Mouse (Mus musculus) hindbrain, embryonic 12.5 days (tissue): Measurements from ENCODE around the gene Rbfox1. TPM values are rescaled to one million over a fixed set of nuclear protein-coding genes. Genes with fewer than 3 reads are reported as not detected.

Experiments
- ATAC-seq: fragments of 200-750 bp; cut with Nextera tagmentation; 2 replicates; pipeline ENCODE4 v1.8.0; 2017; ENCODE audit warnings: moderate TSS enrichment; ENCODE audit not compliant: low FRiP score
- H3K27ac ChIP-seq: fragments of 300-500 bp; sonication (generic); 2 replicates; pipeline ENCODE4 v1.5.1; 2016; ENCODE audit warnings: mild to moderate bottlenecking
- H3K27me3 ChIP-seq: fragments of 300-500 bp; sonication (generic); 2 replicates; pipeline ENCODE4 v1.6.1; 2016; ENCODE audit warnings: mild to moderate bottlenecking
- H3K36me3 ChIP-seq: fragments of 300-500 bp; sonication (generic); 2 replicates; pipeline ENCODE4 v1.6.1; 2016; ENCODE audit warnings: mild to moderate bottlenecking
- H3K4me1 ChIP-seq: fragments of 300-500 bp; sonication (generic); 2 replicates; pipeline ENCODE4 v1.6.1; 2016
- H3K4me2 ChIP-seq: fragments of 300-500 bp; sonication (generic); replicated peaks from 2 replicates; pipeline ENCODE4 v1.6.1; 2016; ENCODE audit warnings: mild to moderate bottlenecking
- H3K4me3 ChIP-seq: fragments of 300-500 bp; sonication (generic); 2 replicates; pipeline ENCODE4 v1.5.1; 2016; ENCODE audit warnings: mild to moderate bottlenecking
- H3K9ac ChIP-seq: fragments of 300-500 bp; sonication (generic); 2 replicates; pipeline ENCODE4 v1.6.1; 2016; ENCODE audit warnings: mild to moderate bottlenecking, moderate library complexity
- H3K9me3 ChIP-seq: fragments of 300-500 bp; sonication (generic); replicated peaks from 2 replicates; pipeline ENCODE4 v1.6.1; 2016; ENCODE audit warnings: mild to moderate bottlenecking
- WGBS: fragments of 180-500 bp; shearing (Covaris S2); methylation state at CpG from one replicate; pipeline ENCODE4 v1.1.7; 2016; 5-methylcytosine and 5-hydroxymethylcytosine counted together
- polyA plus RNA-seq: library from polyadenylated mRNA; unstranded; fragments of >200 nt; fragmentation: Nextera tagmentation; extraction: Ambion mirVana; gene quantifications from 2 replicates; pipeline ENCODE4 v1.2.1, GENCODE M21; 2016

The Rbfox1 gene
- 50.1 and 58.9 TPM in 2 replicates for polyA plus RNA-seq

DNA sequence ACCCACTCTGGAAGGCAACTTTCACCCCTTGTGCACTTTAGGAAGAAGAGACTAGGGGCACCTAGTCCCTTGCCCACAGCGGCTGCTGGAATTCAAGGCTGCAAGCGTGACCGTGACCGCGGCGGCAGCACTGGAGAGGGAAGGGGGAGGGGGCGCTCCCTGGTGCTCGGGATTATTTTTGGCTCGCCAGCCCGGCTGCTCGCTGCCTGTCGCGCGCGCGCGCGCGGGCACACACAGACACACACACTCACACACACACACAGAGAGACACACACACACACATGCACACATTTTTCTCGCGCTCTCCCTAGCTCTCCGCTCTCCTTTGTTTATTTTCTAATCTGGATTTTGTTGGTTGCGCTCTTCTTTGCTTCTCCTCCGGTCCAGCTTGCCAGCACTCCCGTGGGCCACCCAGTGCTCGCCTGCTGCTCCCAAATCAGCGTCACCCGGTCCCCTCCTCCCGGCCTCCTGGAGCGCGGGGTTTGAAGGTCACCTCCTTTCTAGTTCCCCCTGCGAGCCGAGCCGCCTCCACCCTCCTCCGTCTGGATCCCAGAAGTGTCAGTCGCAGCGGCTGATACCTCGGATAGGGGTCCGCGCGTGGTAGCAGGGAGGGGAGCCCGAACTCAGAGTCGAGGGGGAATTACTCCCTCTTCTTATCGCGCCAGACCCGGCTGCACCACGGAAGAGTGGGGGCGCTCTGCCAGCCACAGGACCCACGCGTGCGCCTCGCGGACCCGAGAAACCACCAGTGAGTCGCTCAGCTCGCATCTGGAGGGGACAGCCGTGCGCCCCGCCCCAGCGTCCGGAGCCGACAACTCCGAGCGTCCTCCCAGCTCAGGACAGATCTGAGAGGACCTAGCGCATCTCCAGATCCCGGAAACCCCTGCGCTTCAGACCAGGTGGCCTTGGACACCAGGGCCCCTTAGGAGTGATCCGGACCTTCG, at the start of gene Rbfox1:
Gene Rbfox1, plus strand, starts transcription at position 610 of the 944 bp plus-strand sequence.
- H3K9ac ChIP-seq = peak within 1 kb of the TSS; percentile 58
- H3K27ac ChIP-seq = no peak within 1 kb of the TSS
- peak; percentile 57 for ATAC-seq
- H3K4me2 ChIP-seq = peak within 1 kb of the TSS; percentile 84
- peaks cover 10% of the 10 kb centered on the region; the same call in 1 of the 2 replicates for H3K4me1 ChIP-seq
- H3K27me3 ChIP-seq = peaks cover 40% of the 10 kb centered on the region
- H3K4me3 ChIP-seq = peak within 1 kb of the TSS; percentile 49
- under 1% methylated on average over 69 of the region's 69 CpGs for WGBS
- no peaks in the 10 kb centered on the region for H3K36me3 ChIP-seq
- no peaks in the 10 kb centered on the region for H3K9me3 ChIP-seq

GRCm38 (mm10) chr16:5836744-5837143, 48.4 kb upstream of the Rbfox1 start:
- no peaks in the 10 kb centered on the region for H3K9me3 ChIP-seq
- no peak overlapping the region for H3K27ac ChIP-seq
- WGBS = 90% methylated on average over 2 of the region's 2 CpGs
- H3K4me3 ChIP-seq = no peak overlapping the region
- H3K9ac ChIP-seq = no peak overlapping the region
- H3K36me3 ChIP-seq = no peaks in the 10 kb centered on the region
- H3K4me2 ChIP-seq = no peak overlapping the region
- H3K27me3 ChIP-seq = no peaks in the 10 kb centered on the region
- no peaks in the 10 kb centered on the region for H3K4me1 ChIP-seq
- ATAC-seq = no peak

DNA sequence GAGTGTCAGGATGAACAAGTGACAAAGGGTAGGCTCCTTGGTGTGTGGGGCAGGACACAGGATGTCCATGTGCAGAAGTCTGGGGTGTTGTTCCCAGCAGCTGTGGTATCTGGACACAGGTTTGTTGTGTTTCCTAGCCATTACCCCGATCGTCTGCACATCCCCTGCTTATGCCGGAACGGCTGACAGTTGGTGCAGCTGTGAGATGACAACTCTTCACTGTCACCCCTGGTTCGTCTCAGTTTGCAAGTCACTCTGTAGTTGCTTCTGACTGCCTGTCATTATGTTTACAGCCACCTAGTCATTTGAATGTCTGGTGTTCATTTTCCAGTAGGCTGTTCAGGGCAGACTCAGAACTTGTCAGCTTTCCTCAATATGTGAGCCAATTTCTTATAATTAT, 44.0 kb upstream of the Rbfox1 start:
- Histone ChIP-seq H3K4me1 (no peaks in the 10 kb centered on the region), H3K4me3 (no peak overlapping the region), H3K9me3 (no peaks in the 10 kb centered on the region), H3K9ac (no peak overlapping the region), H3K36me3 (no peaks in the 10 kb centered on the region), H3K27me3 (no peaks in the 10 kb centered on the region), H3K4me2 (no peak overlapping the region), H3K27ac (no peak overlapping the region)
- ATAC-seq = no peak
- WGBS = 75% methylated on average over 5 of the region's 5 CpGs

GRCm38 (mm10) chr16:5845645-5846044, 39.5 kb upstream of the Rbfox1 start:
- no peak overlapping the region for H3K9ac ChIP-seq
- H3K27me3 ChIP-seq = no peaks in the 10 kb centered on the region
- peak; percentile 72; the same call in 1 of the 2 replicates for ATAC-seq
- H3K4me3 ChIP-seq = no peak overlapping the region
- H3K36me3 ChIP-seq = no peaks in the 10 kb centered on the region
- H3K27ac ChIP-seq = no peak overlapping the region
- H3K4me1 ChIP-seq = no peaks in the 10 kb centered on the region
- 55% methylated on average over 11 of the region's 11 CpGs for WGBS
- no peaks in the 10 kb centered on the region for H3K9me3 ChIP-seq
- no peak overlapping the region for H3K4me2 ChIP-seq

GRCm38 (mm10) chr16:5853055-5853454, 32.1 kb upstream of the Rbfox1 start:
- Histone ChIP-seq H3K27me3 (no peaks in the 10 kb centered on the region), H3K4me3 (no peak overlapping the region), H3K9me3 (no peaks in the 10 kb centered on the region), H3K36me3 (no peaks in the 10 kb centered on the region), H3K27ac (0 out of 2 replicates have a peak overlapping the region, but pooled peaks have one; percentile 17), H3K4me2 (no peak overlapping the region), H3K9ac (no peak overlapping the region), H3K4me1 (no peaks in the 10 kb centered on the region)
- WGBS = 51% methylated on average over 2 of the region's 2 CpGs
- ATAC-seq = peak; percentile 40; the same call in 1 of the 2 replicates

DNA sequence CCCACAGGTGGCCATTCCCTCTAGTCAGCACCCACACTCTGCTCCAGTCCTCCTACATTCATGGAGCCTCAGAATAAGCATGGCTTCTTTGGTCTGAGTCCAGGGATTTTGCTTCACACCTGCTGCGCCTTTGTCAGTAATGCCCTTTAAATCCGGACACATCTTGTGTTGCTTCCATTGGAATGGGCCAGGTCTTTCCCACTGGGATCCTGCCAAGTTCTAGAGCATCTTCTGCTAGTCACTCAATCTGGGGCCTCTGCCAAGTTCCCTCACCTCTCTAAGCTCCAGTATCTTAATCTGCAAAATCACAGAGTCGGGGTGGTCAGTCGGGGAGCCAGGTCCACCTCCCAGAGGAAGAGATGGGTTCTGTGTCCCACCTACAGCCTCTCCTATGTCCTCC, 20.8 kb upstream of the Rbfox1 start:
- no peak overlapping the region for H3K4me2 ChIP-seq
- no peaks in the 10 kb centered on the region for H3K9me3 ChIP-seq
- 92% methylated on average over 4 of the region's 4 CpGs for WGBS
- no peak overlapping the region for H3K4me3 ChIP-seq
- ATAC-seq = no peak
- H3K4me1 ChIP-seq = no peaks in the 10 kb centered on the region
- H3K27me3 ChIP-seq = no peaks in the 10 kb centered on the region
- no peak overlapping the region for H3K27ac ChIP-seq
- no peaks in the 10 kb centered on the region for H3K36me3 ChIP-seq
- no peak overlapping the region for H3K9ac ChIP-seq

DNA sequence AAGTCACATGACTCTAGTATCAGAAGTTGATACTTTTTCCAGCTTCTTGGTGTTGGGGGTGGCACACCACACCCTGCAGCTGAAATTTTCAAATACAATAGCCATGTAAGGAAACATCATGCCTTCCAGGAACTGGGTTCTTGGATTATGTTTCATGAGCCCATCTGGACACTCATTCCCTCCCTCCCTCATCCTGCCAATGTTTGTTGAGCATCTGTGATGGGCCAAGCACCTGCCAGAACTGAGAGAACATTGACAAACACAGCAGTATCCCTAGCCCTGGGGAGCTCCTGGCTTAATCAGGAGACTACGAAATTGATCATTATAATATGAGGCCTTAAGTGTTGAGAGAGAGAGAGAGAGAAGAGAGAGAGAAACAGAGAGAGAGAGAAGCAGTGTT, 18.2 kb upstream of the Rbfox1 start:
- no peak for ATAC-seq
- H3K27me3 ChIP-seq = no peaks in the 10 kb centered on the region
- no peak overlapping the region for H3K9ac ChIP-seq
- H3K27ac ChIP-seq = no peak overlapping the region
- no peaks in the 10 kb centered on the region for H3K4me1 ChIP-seq
- no peaks in the 10 kb centered on the region for H3K36me3 ChIP-seq
- H3K4me3 ChIP-seq = no peak overlapping the region
- no peak overlapping the region for H3K4me2 ChIP-seq
- 88% methylated on average over 1 of the region's 1 CpGs for WGBS
- H3K9me3 ChIP-seq = no peaks in the 10 kb centered on the region

- Histone ChIP-seq H3K9ac (no peak overlapping the region), H3K36me3 (no peaks in the 10 kb centered on the region), H3K4me2 (no peak overlapping the region), H3K4me1 (no peaks in the 10 kb centered on the region), H3K27me3 (no peaks in the 10 kb centered on the region), H3K4me3 (no peak overlapping the region), H3K27ac (no peak overlapping the region), H3K9me3 (no peaks in the 10 kb centered on the region)
- no peak for ATAC-seq
- 70% methylated on average over 3 of the region's 3 CpGs for WGBS
These were observed 14.8 kb upstream of the Rbfox1 start for GRCm38 (mm10) chr16:5870391-5870790.

DNA sequence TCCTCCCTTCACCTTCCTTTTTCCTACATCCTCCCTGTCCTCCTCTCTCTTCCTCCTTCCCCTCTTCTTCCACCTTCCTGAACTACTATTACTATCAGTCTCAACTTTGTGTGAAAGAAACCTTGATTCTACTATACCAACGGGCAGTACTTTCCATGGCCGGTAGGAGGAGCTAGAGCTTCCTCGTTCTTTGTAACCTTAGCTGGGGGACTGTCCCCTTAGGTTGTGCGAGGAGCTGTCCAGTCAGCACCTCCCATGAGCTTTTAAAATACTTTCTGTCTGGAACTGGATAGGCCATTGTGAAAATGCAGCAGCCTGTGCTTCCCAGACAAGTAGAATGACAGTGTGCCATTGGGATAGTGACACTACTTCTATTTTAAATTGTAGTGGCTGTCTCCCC, 3.3 kb upstream of the Rbfox1 start:
- H3K9ac ChIP-seq = no peak overlapping the region
- peaks cover 10% of the 10 kb centered on the region; the same call in 1 of the 2 replicates for H3K4me1 ChIP-seq
- no peak overlapping the region for H3K27ac ChIP-seq
- H3K4me3 ChIP-seq = no peak overlapping the region
- no peaks in the 10 kb centered on the region for H3K36me3 ChIP-seq
- no peak for ATAC-seq
- 0% methylated on average over 4 of the region's 4 CpGs for WGBS
- H3K4me2 ChIP-seq = no peak overlapping the region
- H3K9me3 ChIP-seq = no peaks in the 10 kb centered on the region
- H3K27me3 ChIP-seq = peaks cover 39% of the 10 kb centered on the region

GRCm38 (mm10) chr16:5885690-5886050, 515 bp downstream of the Rbfox1 start:
- Histone ChIP-seq H3K27me3 (peaks cover 40% of the 10 kb centered on the region), H3K9me3 (no peaks in the 10 kb centered on the region), H3K9ac (peak overlapping the region; percentile 58; the same call in 1 of the 2 replicates), H3K4me3 (peak overlapping the region; percentile 49), H3K27ac (no peak overlapping the region), H3K4me2 (peak overlapping the region; percentile 84), H3K4me1 (peaks cover 10% of the 10 kb centered on the region; the same call in 1 of the 2 replicates), H3K36me3 (no peaks in the 10 kb centered on the region)
- WGBS = 8% methylated on average over 15 of the region's 15 CpGs
- no peak for ATAC-seq

DNA sequence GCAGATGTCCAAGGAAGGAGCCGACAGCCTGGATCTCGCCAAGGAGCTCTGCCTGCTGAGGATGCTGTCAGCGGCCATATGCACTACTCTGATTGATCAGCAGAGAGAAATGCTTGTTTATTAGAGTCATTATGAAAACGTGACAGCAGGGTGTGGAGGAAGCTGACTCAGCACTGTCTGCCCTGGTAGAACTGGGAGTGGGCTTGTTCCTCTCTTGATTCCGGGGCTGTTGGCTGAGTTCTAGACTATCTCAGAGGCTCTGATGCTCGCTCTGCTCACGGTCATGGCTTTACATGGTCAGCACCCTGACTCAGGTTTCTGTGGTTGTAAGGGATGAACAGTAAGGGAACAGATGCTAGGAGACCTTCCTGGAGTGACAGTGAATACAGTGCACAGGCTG, 10.4 kb downstream of the Rbfox1 start:
- Histone ChIP-seq H3K27ac (no peak overlapping the region), H3K4me3 (no peak overlapping the region), H3K9ac (no peak overlapping the region), H3K4me2 (no peak overlapping the region), H3K4me1 (no peaks in the 10 kb centered on the region), H3K9me3 (no peaks in the 10 kb centered on the region), H3K27me3 (no peaks in the 10 kb centered on the region), H3K36me3 (no peaks in the 10 kb centered on the region)
- WGBS = 72% methylated on average over 7 of the region's 7 CpGs
- ATAC-seq = no peak

GRCm38 (mm10) chr16:5898330-5898729, 13.2 kb downstream of the Rbfox1 start:
- WGBS = 52% methylated on average over 2 of the region's 2 CpGs
- Histone ChIP-seq H3K36me3 (no peaks in the 10 kb centered on the region), H3K27me3 (no peaks in the 10 kb centered on the region), H3K27ac (no peak overlapping the region), H3K9ac (no peak overlapping the region), H3K9me3 (no peaks in the 10 kb centered on the region), H3K4me3 (no peak overlapping the region), H3K4me1 (no peaks in the 10 kb centered on the region), H3K4me2 (no peak overlapping the region)
- ATAC-seq = no peak

GRCm38 (mm10) chr16:5910742-5911141, 25.6 kb downstream of the Rbfox1 start:
- no peaks in the 10 kb centered on the region for H3K36me3 ChIP-seq
- peaks cover 11% of the 10 kb centered on the region; the same call in 1 of the 2 replicates for H3K4me1 ChIP-seq
- no peak overlapping the region for H3K4me2 ChIP-seq
- no peak overlapping the region for H3K27ac ChIP-seq
- ATAC-seq = no peak
- no peak overlapping the region for H3K4me3 ChIP-seq
- H3K27me3 ChIP-seq = no peaks in the 10 kb centered on the region
- no peak overlapping the region for H3K9ac ChIP-seq
- 80% methylated on average over 5 of the region's 5 CpGs for WGBS
- H3K9me3 ChIP-seq = no peaks in the 10 kb centered on the region
